Mouse (Mus musculus) embryonic facial prominence, embryonic 15.5 days (tissue): Measurements from ENCODE around the gene Wscd1. TPM values are rescaled to one million over a fixed set of nuclear protein-coding genes. Genes with fewer than 3 reads are reported as not detected.
A peak's percentile ranks its signal among the peaks of the same experiment; 100 is the strongest.

Experiments used
- ATAC-seq: fragments of 200-750 bp; cut with Nextera tagmentation; 2 replicates; pipeline ENCODE4 v1.8.0; 2017; ENCODE audit warnings: low read depth, moderate TSS enrichment; ENCODE audit not compliant: insufficient number of reproducible peaks, low FRiP score, low TSS enrichment
- H3K27ac ChIP-seq: fragments of 300-500 bp; sonication (generic); replicated peaks from 2 replicates; pipeline ENCODE4 v1.5.1; 2015; ENCODE audit warnings: mild to moderate bottlenecking, inconsistent platforms
- H3K27me3 ChIP-seq: fragments of 300-500 bp; sonication (generic); 2 replicates; pipeline ENCODE4 v1.6.1; 2015; ENCODE audit warnings: inconsistent platforms
- H3K36me3 ChIP-seq: fragments of 300-500 bp; sonication (generic); 2 replicates; pipeline ENCODE4 v1.6.1; 2015; ENCODE audit warnings: mild to moderate bottlenecking, inconsistent platforms
- H3K4me1 ChIP-seq: fragments of 300-500 bp; sonication (generic); 2 replicates; pipeline ENCODE4 v1.6.1; 2015; ENCODE audit warnings: inconsistent platforms
- H3K4me2 ChIP-seq: fragments of 300-500 bp; sonication (generic); replicated peaks from 2 replicates; pipeline ENCODE4 v1.6.1; 2015; ENCODE audit warnings: mild to moderate bottlenecking, inconsistent platforms
- H3K4me3 ChIP-seq: fragments of 300-500 bp; sonication (generic); replicated peaks from 2 replicates; pipeline ENCODE4 v1.5.1; 2015; ENCODE audit warnings: mild to moderate bottlenecking, inconsistent platforms
- H3K9ac ChIP-seq: fragments of 300-500 bp; sonication (generic); 2 replicates; pipeline ENCODE4 v1.6.1; 2015; ENCODE audit warnings: inconsistent platforms
- H3K9me3 ChIP-seq: fragments of 300-500 bp; sonication (generic); replicated peaks from 2 replicates; pipeline ENCODE4 v1.6.1; 2016; ENCODE audit warnings: inconsistent platforms
- WGBS: fragments of 180-500 bp; shearing (Covaris S2); methylation state at CpG from one replicate; pipeline ENCODE4 v1.1.7; 2015; 5-methylcytosine and 5-hydroxymethylcytosine counted together
- polyA plus RNA-seq: library from polyadenylated mRNA; unstranded; fragments of >200 nt; fragmentation: Nextera tagmentation; extraction: Ambion mirVana; gene quantifications from 2 replicates; pipeline ENCODE4 v1.2.1, GENCODE M21; 2015

Wscd1 gene
- polyA plus RNA-seq, 1 experiment from 2014 or later = 6.2 TPM

DNA sequence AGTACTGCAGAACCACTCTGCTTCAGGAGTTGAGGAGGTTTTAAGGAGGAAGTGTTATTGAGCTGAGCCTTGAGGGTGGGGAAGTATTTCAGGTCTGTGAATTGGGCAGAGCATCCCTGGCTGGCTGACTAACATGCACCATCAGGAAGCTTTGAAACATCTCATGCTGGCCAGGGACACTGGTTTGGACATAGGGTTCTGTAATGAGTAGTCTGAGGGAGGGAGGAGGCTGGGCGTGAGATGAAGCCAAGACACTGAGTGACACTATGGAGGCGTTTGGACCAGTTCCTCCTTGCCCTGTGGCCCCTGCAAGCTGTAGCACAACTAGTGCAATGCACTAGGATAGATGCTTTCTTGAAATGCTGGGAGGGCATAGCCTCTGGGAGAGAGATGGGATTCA lies 5.4 kb downstream of the Wscd1 start:
- Histone ChIP-seq H3K9me3 (no peaks in the 10 kb centered on the region), H3K36me3 (no peaks in the 10 kb centered on the region), H3K9ac (no peak overlapping the region), H3K4me3 (no peak overlapping the region), H3K27me3 (peaks cover 43% of the 10 kb centered on the region), H3K4me2 (no peak overlapping the region), H3K4me1 (peaks cover 26% of the 10 kb centered on the region), H3K27ac (no peak overlapping the region)
- 60% methylated on average over 2 of the region's 2 CpGs for WGBS
- no peak for ATAC-seq

DNA sequence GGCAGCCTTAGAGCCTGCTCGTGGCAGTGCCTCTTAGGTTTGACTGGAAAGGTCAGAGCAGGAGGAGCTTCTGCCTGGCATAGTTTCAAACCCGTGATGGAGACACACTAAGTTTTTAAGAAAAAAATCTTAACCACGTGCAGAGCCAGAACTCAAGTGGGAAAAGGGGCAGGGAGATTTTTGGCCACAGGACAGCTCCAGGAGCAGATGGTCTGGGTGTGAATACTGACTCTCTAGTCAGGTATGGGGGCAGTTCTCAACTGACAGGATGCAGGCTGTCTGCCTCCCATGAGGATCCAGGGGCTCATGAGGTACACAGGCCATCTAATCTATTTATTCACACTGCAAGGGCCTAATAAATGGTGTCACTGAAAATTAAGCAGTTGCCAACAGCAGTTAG lies 6.6 kb downstream of the Wscd1 start:
- peaks cover 31% of the 10 kb centered on the region for H3K27me3 ChIP-seq
- no peak overlapping the region for H3K9ac ChIP-seq
- H3K4me2 ChIP-seq = no peak overlapping the region
- peaks cover 18% of the 10 kb centered on the region for H3K4me1 ChIP-seq
- no peak overlapping the region for H3K4me3 ChIP-seq
- no peaks in the 10 kb centered on the region for H3K9me3 ChIP-seq
- no peak overlapping the region for H3K27ac ChIP-seq
- 38% methylated on average over 3 of the region's 3 CpGs for WGBS
- no peak for ATAC-seq
- H3K36me3 ChIP-seq = no peaks in the 10 kb centered on the region

GRCm38 (mm10) chr11:71758211-71759110 lies 8.7 kb downstream of the Wscd1 start:
- no peak overlapping the region for H3K4me2 ChIP-seq
- H3K4me3 ChIP-seq = no peak overlapping the region
- no peaks in the 10 kb centered on the region for H3K36me3 ChIP-seq
- H3K4me1 ChIP-seq = peaks cover 13% of the 10 kb centered on the region; the same call in 1 of the 2 replicates
- peaks cover 10% of the 10 kb centered on the region for H3K27me3 ChIP-seq
- no peaks in the 10 kb centered on the region for H3K9me3 ChIP-seq
- peak overlapping the region; percentile 8; the same call in 1 of the 2 replicates for H3K27ac ChIP-seq
- H3K9ac ChIP-seq = no peak overlapping the region
- peak; percentile 79 for ATAC-seq
- WGBS = 20% methylated on average over 21 of the region's 21 CpGs

GRCm38 (mm10) chr11:71760991-71761390 lies 11.3 kb downstream of the Wscd1 start:
- WGBS = 75% methylated on average over 9 of the region's 9 CpGs
- Histone ChIP-seq H3K9me3 (no peaks in the 10 kb centered on the region), H3K4me2 (no peak overlapping the region), H3K27me3 (no peaks in the 10 kb centered on the region), H3K4me3 (no peak overlapping the region), H3K36me3 (no peaks in the 10 kb centered on the region), H3K9ac (no peak overlapping the region), H3K27ac (no peak overlapping the region), H3K4me1 (peaks cover 13% of the 10 kb centered on the region; the same call in 1 of the 2 replicates)
- ATAC-seq = no peak

GRCm38 (mm10) chr11:71763154-71763553 lies 13.4 kb downstream of the Wscd1 start:
- ATAC-seq = no peak

DNA sequence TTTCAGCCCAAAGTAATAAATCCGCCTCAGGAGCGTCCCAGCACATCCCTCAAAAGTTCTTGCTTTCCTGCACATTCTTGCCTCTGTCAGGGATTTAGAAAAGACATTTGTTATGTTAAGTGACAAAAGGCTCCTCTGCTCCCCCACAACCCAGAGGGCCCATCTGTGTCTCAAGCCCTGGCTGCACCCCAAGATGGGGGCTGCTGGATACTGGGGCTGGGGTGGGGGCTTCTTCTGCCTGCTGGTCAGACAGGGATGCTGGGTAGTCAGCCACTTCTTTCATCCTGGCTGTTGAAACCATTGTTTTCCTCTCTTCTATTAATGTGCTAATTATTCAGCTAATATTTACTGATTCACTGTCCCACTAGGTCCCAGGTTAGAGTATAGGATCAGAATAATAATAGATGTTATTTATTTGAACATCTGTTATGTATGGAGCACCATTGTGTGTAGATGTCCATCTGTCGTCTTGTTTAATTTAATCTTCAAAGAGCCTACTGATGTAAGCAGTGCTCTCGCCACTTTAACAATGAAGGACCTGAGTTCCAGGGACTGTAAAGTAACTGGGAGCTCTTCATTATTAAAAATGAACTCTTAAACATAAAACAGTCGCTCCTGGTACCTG lies 14.0 kb downstream of the Wscd1 start:
- Histone ChIP-seq H3K9ac (no peak overlapping the region), H3K4me2 (no peak overlapping the region), H3K36me3 (no peaks in the 10 kb centered on the region), H3K9me3 (no peaks in the 10 kb centered on the region), H3K4me3 (no peak overlapping the region), H3K4me1 (peaks cover under 1% of the 10 kb centered on the region; the same call in 1 of the 2 replicates), H3K27me3 (no peaks in the 10 kb centered on the region), H3K27ac (no peak overlapping the region)
- ATAC-seq = no peak
- 46% methylated on average over 5 of the region's 5 CpGs for WGBS

More at GRCm38 (mm10) chr11:71763154-71763553, 13.4 kb downstream of the Wscd1 start:
- no peak overlapping the region for H3K27ac ChIP-seq
- H3K9me3 ChIP-seq = no peaks in the 10 kb centered on the region
- no peaks in the 10 kb centered on the region for H3K36me3 ChIP-seq
- no peak overlapping the region for H3K4me2 ChIP-seq
- no peak overlapping the region for H3K9ac ChIP-seq
- WGBS = 24% methylated on average over 5 of the region's 5 CpGs
- no peaks in the 10 kb centered on the region for H3K27me3 ChIP-seq
- peaks cover 7% of the 10 kb centered on the region; the same call in 1 of the 2 replicates for H3K4me1 ChIP-seq
- H3K4me3 ChIP-seq = no peak overlapping the region

DNA sequence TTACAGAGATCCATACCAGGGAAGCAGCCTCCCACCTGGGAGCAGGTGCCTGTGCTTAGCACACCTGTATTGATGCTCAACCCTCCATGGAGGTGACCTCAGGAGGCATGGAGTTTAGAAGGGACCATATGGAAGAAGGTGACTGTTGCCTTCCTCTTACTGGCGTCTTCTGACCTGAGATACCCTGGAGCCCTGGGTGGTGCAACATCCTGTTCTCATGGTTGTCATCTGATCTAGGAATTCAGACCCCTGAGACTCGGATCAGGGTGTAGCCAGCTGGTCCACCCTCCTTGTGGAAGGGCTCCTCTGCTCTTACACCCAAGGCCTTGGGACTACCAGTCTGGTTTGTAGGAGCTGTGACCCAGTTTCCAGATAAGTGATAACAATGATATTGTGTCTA lies 15.0 kb downstream of the Wscd1 start:
- Histone ChIP-seq H3K36me3 (no peaks in the 10 kb centered on the region), H3K9ac (no peak overlapping the region), H3K4me2 (no peak overlapping the region), H3K4me3 (no peak overlapping the region), H3K27me3 (no peaks in the 10 kb centered on the region), H3K27ac (no peak overlapping the region), H3K4me1 (no peaks in the 10 kb centered on the region), H3K9me3 (no peaks in the 10 kb centered on the region)
- WGBS = 58% methylated on average over 2 of the region's 2 CpGs
- no peak for ATAC-seq

DNA sequence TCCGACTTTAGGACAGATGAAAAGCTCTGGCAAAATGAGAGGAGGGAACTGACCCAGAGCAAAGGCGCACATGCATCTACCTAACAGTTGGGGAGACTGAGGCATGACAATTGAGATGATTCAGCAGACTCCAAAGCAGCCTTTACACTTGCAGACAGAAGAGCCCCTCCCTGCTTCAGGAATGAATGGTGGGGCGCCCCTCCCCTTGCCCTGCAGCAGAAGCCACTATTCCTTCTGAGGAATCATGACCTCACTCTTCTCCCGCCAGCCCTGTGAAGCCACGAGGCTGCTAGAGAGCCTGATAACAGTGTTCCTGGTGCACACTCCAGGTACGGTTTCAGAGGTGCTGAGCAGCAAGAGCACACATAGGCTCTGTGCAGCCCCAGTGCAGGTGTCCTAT lies 15.6 kb downstream of the Wscd1 start:
- H3K27ac ChIP-seq = no peak overlapping the region
- no peak overlapping the region for H3K4me3 ChIP-seq
- no peaks in the 10 kb centered on the region for H3K9me3 ChIP-seq
- no peaks in the 10 kb centered on the region for H3K4me1 ChIP-seq
- H3K27me3 ChIP-seq = no peaks in the 10 kb centered on the region
- no peaks in the 10 kb centered on the region for H3K36me3 ChIP-seq
- 48% methylated on average over 6 of the region's 6 CpGs for WGBS
- H3K4me2 ChIP-seq = no peak overlapping the region
- H3K9ac ChIP-seq = no peak overlapping the region
- ATAC-seq = no peak

DNA sequence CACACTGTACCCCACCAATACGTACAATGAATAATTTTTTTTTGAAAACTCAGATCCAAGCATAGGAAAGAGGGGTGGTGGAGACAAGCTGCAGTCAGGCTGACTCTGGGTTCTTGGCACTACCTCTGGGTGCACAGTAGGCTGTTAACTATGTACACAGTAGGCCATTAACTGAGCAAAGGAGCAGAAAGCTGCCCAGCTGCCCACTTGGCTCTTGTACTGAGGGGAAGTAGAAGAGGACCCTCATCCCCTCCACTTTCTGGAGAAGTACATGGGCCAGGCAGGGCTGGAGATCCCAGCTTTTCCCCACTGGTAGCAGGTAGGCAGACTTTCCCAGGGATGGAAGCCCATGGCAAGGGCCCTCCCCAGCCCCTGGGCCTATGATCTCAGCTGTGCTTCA lies 16.7 kb downstream of the Wscd1 start:
- Histone ChIP-seq H3K9ac (no peak overlapping the region), H3K27ac (no peak overlapping the region), H3K4me1 (no peaks in the 10 kb centered on the region), H3K36me3 (no peaks in the 10 kb centered on the region), H3K4me2 (no peak overlapping the region), H3K27me3 (no peaks in the 10 kb centered on the region), H3K9me3 (no peaks in the 10 kb centered on the region), H3K4me3 (no peak overlapping the region)
- no peak for ATAC-seq
- 72% methylated on average over 1 of the region's 1 CpGs for WGBS

- Histone ChIP-seq H3K4me2 (no peak overlapping the region), H3K27me3 (no peaks in the 10 kb centered on the region), H3K4me1 (no peaks in the 10 kb centered on the region), H3K4me3 (no peak overlapping the region), H3K9ac (no peak overlapping the region), H3K27ac (no peak overlapping the region), H3K36me3 (no peaks in the 10 kb centered on the region), H3K9me3 (no peaks in the 10 kb centered on the region)
- WGBS = 78% methylated on average over 3 of the region's 3 CpGs
- no peak for ATAC-seq
These were observed 18.0 kb downstream of the Wscd1 start for GRCm38 (mm10) chr11:71767726-71768125.

- WGBS = 61% methylated on average over 8 of the region's 8 CpGs
- Histone ChIP-seq H3K4me3 (no peak overlapping the region), H3K27ac (no peak overlapping the region), H3K9ac (no peak overlapping the region), H3K4me1 (no peaks in the 10 kb centered on the region), H3K4me2 (no peak overlapping the region), H3K27me3 (no peaks in the 10 kb centered on the region), H3K36me3 (no peaks in the 10 kb centered on the region), H3K9me3 (no peaks in the 10 kb centered on the region)
- ATAC-seq = no peak
These were observed 20.0 kb downstream of the Wscd1 start for GRCm38 (mm10) chr11:71769744-71770143.
